Mouse (Mus musculus): ENCODE data around the gene Ryr3.

DNA sequence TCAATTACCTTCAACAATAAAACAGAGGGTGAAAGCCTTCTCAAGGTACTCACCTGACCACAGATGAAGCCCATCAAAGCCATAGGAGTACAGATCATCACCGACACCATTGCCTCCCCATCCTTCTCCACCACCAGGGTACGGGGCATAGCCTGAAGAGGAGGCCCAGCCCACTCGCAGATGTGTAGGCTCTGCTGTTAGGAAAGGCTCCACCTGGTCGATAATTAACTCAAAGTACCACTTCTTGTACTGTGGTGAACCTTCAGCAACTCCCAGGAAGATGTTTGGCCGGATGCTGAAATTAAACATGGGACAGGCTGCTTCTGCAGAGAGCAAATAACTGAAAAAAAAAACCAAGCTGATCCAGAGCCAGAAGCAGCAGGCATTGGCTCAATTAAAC lies 316.1 kb downstream of the Ryr3 start:
- TF ChIP-seq CTCF (IDR thresholded peaks at IDR 0.05; ENCODE audit: low read depth, low read length) (no peak), GATA1 (IDR thresholded peaks at IDR 0.05; ENCODE audit: borderline replicate concordance, low read length) (no peak), GATA2 (IDR thresholded peaks at IDR 0.05; ENCODE audit: borderline replicate concordance, low read depth, low read length) (no peak), POLR2AphosphoS5 (IDR thresholded peaks at IDR 0.05; ENCODE audit: insufficient replicate concordance, low read depth, low read length) (no peak), TAL1 (conservative IDR thresholded peaks at IDR 0.05; ENCODE audit: low read depth, low read length) (no peak)

Data from G1E (cell line).